Mouse (Mus musculus): ENCODE results near the gene Bnc2. TPM values are rescaled to one million over a fixed set of nuclear protein-coding genes. Genes with fewer than 3 reads are reported as not detected.

The Bnc2 gene
- total and polyA plus RNA-seq, 3 experiments, result 0.55 TPM; not detected in 2

DNA sequence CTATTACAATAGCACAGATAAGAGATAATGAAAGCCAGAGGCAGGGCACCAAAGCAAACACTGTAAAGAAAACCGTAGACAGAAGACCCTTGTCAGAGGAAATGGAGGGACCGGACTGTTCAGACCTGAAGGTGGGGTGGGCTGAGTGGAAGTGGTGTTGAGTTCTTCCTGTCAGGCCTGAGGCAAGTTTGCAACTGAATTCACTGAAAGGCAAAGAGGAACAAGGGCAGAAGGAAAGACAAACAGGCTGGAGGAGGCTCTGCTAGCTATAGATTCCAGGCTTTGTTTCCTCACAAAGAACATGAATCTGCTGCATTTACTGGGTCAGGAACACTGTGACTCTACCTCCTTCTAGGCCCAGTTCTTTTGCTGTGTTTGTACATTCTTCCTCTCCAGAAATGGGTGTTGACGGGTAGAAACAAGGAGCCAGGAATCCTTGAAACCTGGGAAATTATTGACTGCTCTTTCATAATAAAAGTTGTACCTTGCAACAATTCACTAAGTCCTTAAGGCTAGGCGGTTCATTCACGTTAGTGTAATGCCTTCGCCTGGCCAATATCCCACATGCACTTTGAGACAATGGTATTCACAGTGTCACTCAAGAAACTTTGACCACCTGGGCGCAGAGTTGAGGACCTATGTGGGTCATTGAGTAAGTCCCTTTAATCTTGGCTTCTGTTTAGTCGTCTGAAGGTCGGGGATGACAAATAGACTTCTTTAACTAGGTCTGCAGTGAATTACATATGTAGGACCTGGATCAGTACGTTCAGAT is 445.7 kb downstream of the Bnc2 start:
- no peak; the same call in 1 of the 2 replicates for ATAC-seq (ENCODE audit: extremely low read depth, insufficient number of reproducible peaks, low FRiP score, poor library complexity, severe bottlenecking)
- H3K27me3 ChIP-seq (ENCODE audit: insufficient read depth, low read length), result no peaks in the 10 kb centered on the region
- H3K9me3 ChIP-seq (replicated peaks), result peaks cover 47% of the 10 kb centered on the region
- H3K4me1 ChIP-seq (ENCODE audit: insufficient read depth, low read depth, low read length), result no peaks in the 10 kb centered on the region
- TF ChIP-seq GATA1 (IDR thresholded peaks at IDR 0.05; ENCODE audit: borderline replicate concordance, low read length), result no peak
- no peak for TF ChIP-seq GATA2 (IDR thresholded peaks at IDR 0.05; ENCODE audit: borderline replicate concordance, low read depth, low read length)
- no peak for TF ChIP-seq POLR2AphosphoS5 (IDR thresholded peaks at IDR 0.05; ENCODE audit: insufficient replicate concordance, low read depth, low read length)
- no peak for TF ChIP-seq TAL1 (conservative IDR thresholded peaks at IDR 0.05; ENCODE audit: low read depth, low read length)
- TF ChIP-seq CTCF (IDR thresholded peaks at IDR 0.05; ENCODE audit: low read depth, low read length), result no peak
- no peak for DNase-seq (ENCODE audit: low spot score)
- H3K36me3 ChIP-seq (replicated peaks), result no peaks in the 10 kb centered on the region
- no peak overlapping the region for H3K4me3 ChIP-seq (ENCODE audit: low read depth, low read length)

DNA sequence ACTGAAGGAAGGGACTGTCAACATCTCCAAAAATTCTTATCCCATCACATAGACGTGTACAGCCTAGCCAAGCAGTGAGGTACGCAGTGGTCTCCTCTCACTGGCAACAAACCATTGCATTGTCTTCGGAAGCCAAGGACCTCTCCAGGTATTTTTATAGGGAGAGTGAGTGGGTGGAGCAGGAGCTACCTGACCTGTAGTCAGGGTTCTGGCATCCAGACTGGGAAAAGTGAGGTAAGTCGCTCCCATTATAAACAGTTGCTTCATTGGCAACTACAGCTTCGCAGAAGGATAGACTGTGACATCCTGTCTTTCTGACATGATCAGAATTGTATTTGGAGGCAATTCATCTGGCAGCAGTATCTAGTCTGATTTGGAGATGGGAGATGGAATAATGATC is 446.5 kb downstream of the Bnc2 start:
- ATAC-seq (ENCODE audit: extremely low read depth, insufficient number of reproducible peaks, low FRiP score, poor library complexity, severe bottlenecking) (no peak), DNase-seq (ENCODE audit: low spot score) (no peak)
- H3K4me1 ChIP-seq (ENCODE audit: insufficient read depth, low read depth, low read length), result no peaks in the 10 kb centered on the region
- peaks cover 43% of the 10 kb centered on the region for H3K9me3 ChIP-seq (replicated peaks)
- TF ChIP-seq TAL1 (conservative IDR thresholded peaks at IDR 0.05; ENCODE audit: low read depth, low read length) (no peak), GATA2 (IDR thresholded peaks at IDR 0.05; ENCODE audit: borderline replicate concordance, low read depth, low read length) (no peak), CTCF (IDR thresholded peaks at IDR 0.05; ENCODE audit: low read depth, low read length) (no peak), GATA1 (IDR thresholded peaks at IDR 0.05; ENCODE audit: borderline replicate concordance, low read length) (no peak), POLR2AphosphoS5 (IDR thresholded peaks at IDR 0.05; ENCODE audit: insufficient replicate concordance, low read depth, low read length) (no peak)
- no peaks in the 10 kb centered on the region for H3K36me3 ChIP-seq (replicated peaks)
- no peak overlapping the region for H3K4me3 ChIP-seq (ENCODE audit: low read depth, low read length)
- H3K27me3 ChIP-seq (ENCODE audit: insufficient read depth, low read length), result no peaks in the 10 kb centered on the region

Other genes with a start within 250 kb of the Bnc2 start
- gene Cntln, start 209.0 kb upstream of the Bnc2 start, total RNA-seq (2014; fragmentation: Nextera tagmentation), result 1.9 TPM in 1 of 2 replicates, not detected in the other
- 0.05 and 0.06 TPM in 2 replicates for gene Cntln, start 209.0 kb upstream of the Bnc2 start, total RNA-seq (2017)
- gene Cntln, start 209.0 kb upstream of the Bnc2 start, polyA plus RNA-seq (2012), result not detected in 2 replicates

All from G1E (cell line).